ENCODE assay signal across 8 mouse cellular contexts in the genomic region with DNA sequence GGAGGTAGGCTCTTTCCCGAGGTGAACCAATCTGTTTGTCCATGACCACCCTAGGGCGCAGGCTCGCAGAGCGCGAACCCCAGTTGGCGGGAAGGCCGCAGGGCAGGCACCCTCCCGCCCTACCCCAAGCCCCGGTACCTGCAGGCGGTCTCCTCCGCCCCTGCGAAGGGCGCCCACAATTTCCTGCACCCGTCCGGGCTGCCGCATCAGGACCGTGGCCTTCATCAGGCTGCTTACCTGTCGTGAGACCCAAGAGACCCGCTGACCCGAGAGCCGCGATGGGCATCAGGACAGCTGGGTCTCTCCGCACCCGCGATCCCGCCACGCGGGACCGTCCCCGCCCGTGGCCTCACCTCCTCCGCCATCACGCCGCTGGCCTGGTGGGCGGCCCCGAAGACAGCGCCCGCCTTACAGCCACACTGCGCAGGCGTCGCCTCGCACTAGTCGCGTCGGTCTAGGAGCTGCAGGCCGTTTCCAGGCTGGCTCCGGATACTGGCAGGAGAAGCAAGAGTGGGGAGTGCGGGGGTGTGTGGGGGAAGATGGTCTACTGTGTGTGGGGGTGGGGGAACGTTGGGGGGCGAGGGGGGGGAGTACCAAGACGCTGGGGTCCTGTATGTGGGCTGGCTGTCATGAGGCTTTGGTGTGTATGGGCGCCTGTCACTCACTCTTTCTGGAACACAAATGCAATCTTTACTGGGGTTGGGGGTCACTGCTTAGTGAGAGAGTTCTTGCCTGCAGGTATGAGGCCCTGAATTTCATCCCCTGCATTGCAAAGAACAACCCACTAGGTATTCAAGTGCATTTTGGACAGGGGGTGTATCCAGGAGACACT. TPM values are rescaled to one million over a fixed set of nuclear protein-coding genes. Genes with fewer than 3 reads are reported as not detected.
A peak's percentile ranks its signal among the peaks of the same experiment; 100 is the strongest.
DNase-seq lines count a peak whose midpoint lies in the region; ATAC-seq and TF ChIP-seq lines count a peak whose summit lies in the region.

No protein-coding gene starts in this region.

- H3K4me2 ChIP-seq in embryonic facial prominence, embryonic 15.5 days (replicated peaks): peak overlapping the region; percentile 68
- H3K4me2 ChIP-seq in kidney, embryonic 14.5 days (replicated peaks; ENCODE audit: low read depth, low read length): peak overlapping the region; percentile 59
- peak overlapping the region; percentile 59 for H3K4me2 ChIP-seq in limb, embryonic 14.5 days (replicated peaks; ENCODE audit: low read depth, low read length, severe bottlenecking)
- peak overlapping the region; percentile 78 for H3K4me2 ChIP-seq in midbrain, embryonic 16.5 days (ENCODE audit: low read length)

- no peaks in the 10 kb centered on the region for H3K9me3 ChIP-seq in embryonic facial prominence, embryonic 15.5 days (replicated peaks)
- H3K9me3 ChIP-seq in kidney, embryonic 14.5 days (ENCODE audit: control insufficient read depth, low read length): no peaks in the 10 kb centered on the region
- no peaks in the 10 kb centered on the region for H3K9me3 ChIP-seq in limb, embryonic 14.5 days (ENCODE audit: control insufficient read depth, low read length)
- H3K9me3 ChIP-seq in midbrain, embryonic 16.5 days (replicated peaks; ENCODE audit: control insufficient read depth, low read length, poor library complexity, severe bottlenecking): no peaks in the 10 kb centered on the region

- H3K4me3 ChIP-seq in bone marrow macrophage, adult 2 months (ENCODE audit: insufficient read depth, low read length): peak overlapping the region; percentile 96
- peak overlapping the region; percentile 82 for H3K4me3 ChIP-seq in embryonic facial prominence, embryonic 15.5 days (replicated peaks)
- H3K4me3 ChIP-seq in kidney, embryonic 14.5 days (ENCODE audit: low read length): peak overlapping the region; percentile 74
- H3K4me3 ChIP-seq in limb, embryonic 14.5 days (replicated peaks; ENCODE audit: low read length): peak overlapping the region; percentile 84
- peak overlapping the region; percentile 89 for H3K4me3 ChIP-seq in midbrain, embryonic 16.5 days (ENCODE audit: low read depth, low read length)
- H3K4me3 ChIP-seq in spleen, adult 2 months (ENCODE audit: extremely low read depth, insufficient read depth, insufficient read length): peak overlapping the region; percentile 77

- no peak overlapping the region for H3K27ac ChIP-seq in bone marrow macrophage, adult 2 months (ENCODE audit: insufficient read depth, low read depth, low read length)
- peak overlapping the region; percentile 73; the same call in 1 of the 2 replicates for H3K27ac ChIP-seq in embryonic facial prominence, embryonic 15.5 days (replicated peaks)
- H3K27ac ChIP-seq in kidney, embryonic 14.5 days (ENCODE audit: low read depth, low read length): peak overlapping the region; percentile 1; the same call in 1 of the 2 replicates
- H3K27ac ChIP-seq in limb, embryonic 14.5 days (replicated peaks; ENCODE audit: low read depth, low read length): peak overlapping the region; percentile 74
- H3K27ac ChIP-seq in midbrain, embryonic 16.5 days (ENCODE audit: low read length): peak overlapping the region; percentile 79
- peak overlapping the region; percentile 80 for H3K27ac ChIP-seq in spleen, adult 2 months (ENCODE audit: insufficient read depth, low read length)

- peak overlapping the region; percentile 95 for H3K9ac ChIP-seq in embryonic facial prominence, embryonic 15.5 days
- peak overlapping the region; percentile 80 for H3K9ac ChIP-seq in kidney, embryonic 14.5 days (ENCODE audit: low read depth, low read length)
- peak overlapping the region; percentile 92 for H3K9ac ChIP-seq in limb, embryonic 14.5 days (ENCODE audit: low read depth, low read length, severe bottlenecking)
- H3K9ac ChIP-seq in midbrain, embryonic 16.5 days (ENCODE audit: low read depth, low read length): peak overlapping the region; percentile 95

- TF ChIP-seq CTCF in bone marrow macrophage, adult 2 months (IDR thresholded peaks at IDR 0.05; ENCODE audit: low read depth, low read length): no peak
- TF ChIP-seq CTCF in spleen, adult 2 months (IDR thresholded peaks at IDR 0.05; ENCODE audit: extremely low read depth, insufficient read depth, insufficient read length, insufficient replicate concordance): no peak

- no peaks in the 10 kb centered on the region for H3K27me3 ChIP-seq in embryonic facial prominence, embryonic 15.5 days
- H3K27me3 ChIP-seq in kidney, embryonic 14.5 days (ENCODE audit: control insufficient read depth, insufficient read depth, low read length): no peaks in the 10 kb centered on the region
- H3K27me3 ChIP-seq in limb, embryonic 14.5 days (ENCODE audit: control insufficient read depth, insufficient read depth, low read length): no peaks in the 10 kb centered on the region
- no peaks in the 10 kb centered on the region for H3K27me3 ChIP-seq in midbrain, embryonic 16.5 days (ENCODE audit: control insufficient read depth, insufficient read depth, low read depth, low read length)
- H3K27me3 ChIP-seq in spleen, adult 2 months (ENCODE audit: control insufficient read depth, insufficient read depth, low read length): no peaks in the 10 kb centered on the region

- H3K36me3 ChIP-seq in embryonic facial prominence, embryonic 15.5 days: peaks cover 30% of the 10 kb centered on the region
- H3K36me3 ChIP-seq in kidney, embryonic 14.5 days (ENCODE audit: control insufficient read depth, insufficient read depth, low read length): peaks cover 11% of the 10 kb centered on the region; the same call in 1 of the 2 replicates
- peaks cover 32% of the 10 kb centered on the region for H3K36me3 ChIP-seq in limb, embryonic 14.5 days (ENCODE audit: control insufficient read depth, insufficient read depth, low read length)
- peaks cover 6% of the 10 kb centered on the region; the same call in 1 of the 2 replicates for H3K36me3 ChIP-seq in midbrain, embryonic 16.5 days (ENCODE audit: control insufficient read depth, insufficient read depth, low read length)
- H3K36me3 ChIP-seq in spleen, adult 2 months (ENCODE audit: control insufficient read depth, insufficient read depth, low read length): peaks cover 3% of the 10 kb centered on the region

- DNase-seq in B cell, adult 2 months: peak; percentile 87
- DNase-seq in heart, adult 9 months (ENCODE audit: low spot score in 2 of 2): peak; percentile 86 to 87
- peak; percentile 86 for DNase-seq in limb, embryonic 14.5 days (ENCODE audit: low spot score)
- peak; percentile 53 to 83 for DNase-seq in spleen, adult 2 months (ENCODE audit: low read depth in 1 of 2, low spot score in 2 of 2)

- 2% methylated on average over 52 of the region's 52 CpGs for WGBS in embryonic facial prominence, embryonic 15.5 days
- WGBS in kidney, embryonic 14.5 days: under 1% methylated on average over 52 of the region's 52 CpGs
- 1% methylated on average over 46 of the region's 52 CpGs for WGBS in limb, embryonic 14.5 days
- under 1% methylated on average over 52 of the region's 52 CpGs for WGBS in midbrain, embryonic 16.5 days
- WGBS in spleen, adult 2 months: 1% methylated on average over 49 of the region's 52 CpGs

- peaks cover 8% of the 10 kb centered on the region for H3K4me1 ChIP-seq in bone marrow macrophage, adult 2 months (ENCODE audit: control insufficient read depth, insufficient read depth, low read length)
- H3K4me1 ChIP-seq in embryonic facial prominence, embryonic 15.5 days: peaks cover 21% of the 10 kb centered on the region
- H3K4me1 ChIP-seq in kidney, embryonic 14.5 days (ENCODE audit: control insufficient read depth, insufficient read depth, low read length): peaks cover 8% of the 10 kb centered on the region; the same call in 1 of the 2 replicates
- H3K4me1 ChIP-seq in limb, embryonic 14.5 days (ENCODE audit: control insufficient read depth, insufficient read depth, low read length): peaks cover 11% of the 10 kb centered on the region
- peaks cover 15% of the 10 kb centered on the region for H3K4me1 ChIP-seq in midbrain, embryonic 16.5 days (ENCODE audit: control insufficient read depth, insufficient read depth, low read length)
- peaks cover 6% of the 10 kb centered on the region for H3K4me1 ChIP-seq in spleen, adult 2 months (ENCODE audit: control insufficient read depth, insufficient read depth, insufficient read length)

- TF ChIP-seq POLR2A in bone marrow macrophage, adult 2 months (IDR thresholded peaks at IDR 0.05; ENCODE audit: borderline replicate concordance, low read depth, low read length): 0 out of 2 replicates have a peak, but pooled peaks have one; percentile 48
- peak; percentile 95; the same call in 1 of the 2 replicates for TF ChIP-seq POLR2A in limb, embryonic 14.5 days (IDR thresholded peaks at IDR 0.05; ENCODE audit: borderline replicate concordance, extremely low read depth, insufficient read depth, insufficient read length)
- peak; percentile 96 for TF ChIP-seq POLR2A in spleen, adult 2 months (IDR thresholded peaks at IDR 0.05; ENCODE audit: low read depth, low read length)

- peak; percentile 96 for ATAC-seq in embryonic facial prominence, embryonic 15.5 days (ENCODE audit: insufficient number of reproducible peaks, low FRiP score, low TSS enrichment, low read depth)
- peak; percentile 95 for ATAC-seq in kidney, embryonic 14.5 days (ENCODE audit: low FRiP score, low TSS enrichment)
- ATAC-seq in limb, embryonic 14.5 days (ENCODE audit: low FRiP score, low read depth): peak; percentile 97
- ATAC-seq in midbrain, embryonic 16.5 days: peak; percentile 97

RNA-seq across cellular contexts. Expression of gene Nt5c3b, which starts 0.7 kb away (rescaled TPM):
- 13.0 and 17.6 TPM in 2 replicates for polyA plus RNA-seq in bone marrow macrophage, adult 2 months (2012; ENCODE audit: insufficient read depth, insufficient read length, missing spikeins)
- polyA plus RNA-seq in embryonic facial prominence, embryonic 15.5 days (2015; fragmentation: Nextera tagmentation; extraction: Ambion mirVana): 134 and 135 TPM in 2 replicates
- 100 and 112 TPM in 2 replicates for polyA plus RNA-seq in kidney, embryonic 14.5 days (2014; fragmentation: Nextera tagmentation; extraction: Ambion mirVana)
- 131 and 140 TPM in 2 replicates for polyA plus RNA-seq in limb, embryonic 14.5 days (2012; rRNA removed)
- polyA plus RNA-seq in limb, embryonic 14.5 days (2014; fragmentation: Nextera tagmentation; extraction: Ambion mirVana): 138 and 147 TPM in 2 replicates
- polyA plus RNA-seq in midbrain, embryonic 16.5 days (2015; fragmentation: Nextera tagmentation; extraction: Ambion mirVana): 109 and 122 TPM in 2 replicates
- polyA plus RNA-seq in spleen, adult 2 months (2012; rRNA removed): 28.8 and 40.8 TPM in 2 replicates

RNA-seq across cellular contexts. Expression of gene Klhl10, which starts 0.8 kb away (rescaled TPM):
- not detected in 2 replicates for polyA plus RNA-seq in bone marrow macrophage, adult 2 months (2012; ENCODE audit: insufficient read depth, insufficient read length, missing spikeins)
- polyA plus RNA-seq in embryonic facial prominence, embryonic 15.5 days (2015; fragmentation: Nextera tagmentation; extraction: Ambion mirVana): 1.1 and 1.2 TPM in 2 replicates
- 0.61 and 0.68 TPM in 2 replicates for polyA plus RNA-seq in kidney, embryonic 14.5 days (2014; fragmentation: Nextera tagmentation; extraction: Ambion mirVana)
- polyA plus RNA-seq in limb, embryonic 14.5 days (2012; rRNA removed): 1.9 and 2.5 TPM in 2 replicates
- polyA plus RNA-seq in limb, embryonic 14.5 days (2014; fragmentation: Nextera tagmentation; extraction: Ambion mirVana): 0.74 and 1.0 TPM in 2 replicates
- 0.70 and 0.73 TPM in 2 replicates for polyA plus RNA-seq in midbrain, embryonic 16.5 days (2015; fragmentation: Nextera tagmentation; extraction: Ambion mirVana)
- 0.18 and 0.27 TPM in 2 replicates for polyA plus RNA-seq in spleen, adult 2 months (2012; rRNA removed)

RNA-seq across cellular contexts. Expression of gene Fkbp10, which starts 25.4 kb away (rescaled TPM):
- polyA plus RNA-seq in bone marrow macrophage, adult 2 months (2012; ENCODE audit: insufficient read depth, insufficient read length, missing spikeins): 1.3 and 1.6 TPM in 2 replicates
- 212 TPM in 2 replicates for polyA plus RNA-seq in embryonic facial prominence, embryonic 15.5 days (2015; fragmentation: Nextera tagmentation; extraction: Ambion mirVana)
- polyA plus RNA-seq in kidney, embryonic 14.5 days (2014; fragmentation: Nextera tagmentation; extraction: Ambion mirVana): 75.4 and 113 TPM in 2 replicates
- 251 and 316 TPM in 2 replicates for polyA plus RNA-seq in limb, embryonic 14.5 days (2012; rRNA removed)
- 179 and 187 TPM in 2 replicates for polyA plus RNA-seq in limb, embryonic 14.5 days (2014; fragmentation: Nextera tagmentation; extraction: Ambion mirVana)
- polyA plus RNA-seq in midbrain, embryonic 16.5 days (2015; fragmentation: Nextera tagmentation; extraction: Ambion mirVana): 19.3 and 19.6 TPM in 2 replicates
- polyA plus RNA-seq in spleen, adult 2 months (2012; rRNA removed): 14.9 and 16.7 TPM in 2 replicates

RNA-seq across cellular contexts. Expression of gene P3h4, which starts 26.3 kb away (rescaled TPM):
- 0.67 TPM in 1 of 2 replicates, not detected in the other for polyA plus RNA-seq in bone marrow macrophage, adult 2 months (2012; ENCODE audit: insufficient read depth, insufficient read length, missing spikeins)
- 89.9 and 91.1 TPM in 2 replicates for polyA plus RNA-seq in embryonic facial prominence, embryonic 15.5 days (2015; fragmentation: Nextera tagmentation; extraction: Ambion mirVana)
- 59.7 and 63.3 TPM in 2 replicates for polyA plus RNA-seq in kidney, embryonic 14.5 days (2014; fragmentation: Nextera tagmentation; extraction: Ambion mirVana)
- polyA plus RNA-seq in limb, embryonic 14.5 days (2012; rRNA removed): 120 and 160 TPM in 2 replicates
- 92.1 and 95.2 TPM in 2 replicates for polyA plus RNA-seq in limb, embryonic 14.5 days (2014; fragmentation: Nextera tagmentation; extraction: Ambion mirVana)
- polyA plus RNA-seq in midbrain, embryonic 16.5 days (2015; fragmentation: Nextera tagmentation; extraction: Ambion mirVana): 20.7 and 20.8 TPM in 2 replicates
- 6.7 and 11.1 TPM in 2 replicates for polyA plus RNA-seq in spleen, adult 2 months (2012; rRNA removed)

RNA-seq across cellular contexts. Expression of gene Klhl11, which starts 31.6 kb away (rescaled TPM):
- 4.7 and 6.1 TPM in 2 replicates for polyA plus RNA-seq in bone marrow macrophage, adult 2 months (2012; ENCODE audit: insufficient read depth, insufficient read length, missing spikeins)
- polyA plus RNA-seq in embryonic facial prominence, embryonic 15.5 days (2015; fragmentation: Nextera tagmentation; extraction: Ambion mirVana): 8.2 and 9.9 TPM in 2 replicates
- polyA plus RNA-seq in kidney, embryonic 14.5 days (2014; fragmentation: Nextera tagmentation; extraction: Ambion mirVana): 8.5 and 12.3 TPM in 2 replicates
- polyA plus RNA-seq in limb, embryonic 14.5 days (2012; rRNA removed): 5.5 and 5.8 TPM in 2 replicates
- polyA plus RNA-seq in limb, embryonic 14.5 days (2014; fragmentation: Nextera tagmentation; extraction: Ambion mirVana): 11.5 and 12.5 TPM in 2 replicates
- polyA plus RNA-seq in midbrain, embryonic 16.5 days (2015; fragmentation: Nextera tagmentation; extraction: Ambion mirVana): 10.3 and 11.0 TPM in 2 replicates
- 2.6 and 4.2 TPM in 2 replicates for polyA plus RNA-seq in spleen, adult 2 months (2012; rRNA removed)
